Mouse (Mus musculus) liver, embryonic 13.5 days (tissue): ENCODE data around the gene Gm17521. TPM values are rescaled to one million over a fixed set of nuclear protein-coding genes. Genes with fewer than 3 reads are reported as not detected.
"Not testable (repeated sequence)": the region's sequence is repeated elsewhere in the genome, so short reads cannot be mapped to it uniquely, and the experiment has no call there.

Source experiments
- ATAC-seq: fragments of 200-750 bp; cut with Nextera tagmentation; 2 replicates; pipeline ENCODE4 v1.8.0; 2017; ENCODE audit warnings: low read depth, mild to moderate bottlenecking, moderate number of reproducible peaks, moderate library complexity
- DNase-seq: peaks from one replicate; pipeline ENCODE4 v3.0.0; 2022
- H3K27ac ChIP-seq: fragments of 300-500 bp; sonication (generic); 2 replicates; pipeline ENCODE4 v1.5.1; 2015; ENCODE audit warnings: moderate library complexity, mild to moderate bottlenecking, inconsistent platforms
- H3K27me3 ChIP-seq: fragments of 300-500 bp; sonication (generic); 2 replicates; pipeline ENCODE4 v1.6.1; 2015; ENCODE audit warnings: mild to moderate bottlenecking, inconsistent platforms
- H3K36me3 ChIP-seq: fragments of 300-500 bp; sonication (generic); 2 replicates; pipeline ENCODE4 v1.6.1; 2015; ENCODE audit warnings: mild to moderate bottlenecking, inconsistent platforms
- H3K4me1 ChIP-seq: fragments of 300-500 bp; sonication (generic); replicated peaks from 2 replicates; pipeline ENCODE4 v1.6.1; 2015; ENCODE audit warnings: inconsistent platforms
- H3K4me2 ChIP-seq: fragments of 300-500 bp; sonication (generic); 2 replicates; pipeline ENCODE4 v1.6.1; 2015; ENCODE audit warnings: inconsistent platforms, mild to moderate bottlenecking, moderate library complexity
- H3K4me3 ChIP-seq: fragments of 300-500 bp; sonication (generic); replicated peaks from 2 replicates; pipeline ENCODE4 v1.5.1; 2015; ENCODE audit warnings: mild to moderate bottlenecking, inconsistent platforms
- H3K9ac ChIP-seq: fragments of 300-500 bp; sonication (generic); 2 replicates; pipeline ENCODE4 v1.6.1; 2015; ENCODE audit warnings: mild to moderate bottlenecking, inconsistent platforms
- H3K9me3 ChIP-seq: fragments of 300-500 bp; sonication (generic); replicated peaks from 2 replicates; pipeline ENCODE4 v1.6.1; 2016; ENCODE audit warnings: inconsistent platforms
- WGBS: fragments of 180-500 bp; shearing (Covaris S2); methylation state at CpG from one replicate; pipeline ENCODE4 v1.1.7; 2015; ENCODE audit not compliant: insufficient replicate concordance; 5-methylcytosine and 5-hydroxymethylcytosine counted together
- polyA plus RNA-seq: library from polyadenylated mRNA; unstranded; fragments of >200 nt; fragmentation: Nextera tagmentation; extraction: Ambion mirVana; gene quantifications from 2 replicates; pipeline ENCODE4 v1.2.1, GENCODE M21; 2015

Gene Gm17521
- not detected in 2 replicates for polyA plus RNA-seq

GRCm38 (mm10) chrX:123029569-123029968, at the start of gene Gm17521:
Gene Gm17521 (minus strand): TSS chrX:123029669.
- H3K9me3 ChIP-seq, H3K9ac ChIP-seq, DNase-seq, H3K36me3 ChIP-seq, H3K4me1 ChIP-seq, H3K27ac ChIP-seq, ATAC-seq, H3K4me3 ChIP-seq, H3K27me3 ChIP-seq, H3K4me2 ChIP-seq: not testable (repeated sequence)
- WGBS = 58% methylated on average over 1 of the region's 1 CpGs

GRCm38 (mm10) chrX:123043956-123044355, 14.5 kb upstream of the Gm17521 start:
- H3K27ac ChIP-seq = no peak overlapping the region
- H3K9ac ChIP-seq = no peak overlapping the region
- H3K36me3 ChIP-seq = no peaks in the 10 kb centered on the region
- H3K4me2 ChIP-seq = no peak overlapping the region
- no peak overlapping the region for H3K4me3 ChIP-seq
- no peaks in the 10 kb centered on the region for H3K4me1 ChIP-seq
- no peaks in the 10 kb centered on the region for H3K27me3 ChIP-seq
- ATAC-seq (no peak), DNase-seq (no peak)
- no peaks in the 10 kb centered on the region for H3K9me3 ChIP-seq

- ATAC-seq = no peak
Observed at GRCm38 (mm10) chrX:123043516-123043915, 14.0 kb upstream of the Gm17521 start.

More at GRCm38 (mm10) chrX:123043516-123043915, 14.0 kb upstream of the Gm17521 start:
- Histone ChIP-seq H3K4me3 (no peak overlapping the region), H3K4me1 (no peaks in the 10 kb centered on the region), H3K4me2 (no peak overlapping the region), H3K9ac (no peak overlapping the region), H3K27me3 (no peaks in the 10 kb centered on the region), H3K36me3 (no peaks in the 10 kb centered on the region), H3K27ac (no peak overlapping the region), H3K9me3 (no peaks in the 10 kb centered on the region)
- no peak for DNase-seq
- 53% methylated on average over 4 of the region's 4 CpGs for WGBS

Other genes starting within 250 kb of the Gm17521 start
- gene Cldn34c1, start 73.8 kb upstream of the Gm17521 start, polyA plus RNA-seq = 5.2 and 6.2 TPM in 2 replicates
- not detected in 2 replicates for gene Srsx, start 192.8 kb upstream of the Gm17521 start, polyA plus RNA-seq
- gene Gm17577, start 217.2 kb upstream of the Gm17521 start, polyA plus RNA-seq = not detected in 2 replicates